Mouse (Mus musculus) spleen, adult 18-20 months (tissue): ENCODE data around the gene Sult5a1.
A peak's percentile ranks its signal among the peaks of the same experiment; 100 is the strongest.

ENCODE experiments used
- DNase-seq, 2 experiments: peaks; one replicate each; pipeline ENCODE4 v3.0.0; 2022; ENCODE audit warnings: mixed read lengths in 2 of 2

The Sult5a1 gene

DNA sequence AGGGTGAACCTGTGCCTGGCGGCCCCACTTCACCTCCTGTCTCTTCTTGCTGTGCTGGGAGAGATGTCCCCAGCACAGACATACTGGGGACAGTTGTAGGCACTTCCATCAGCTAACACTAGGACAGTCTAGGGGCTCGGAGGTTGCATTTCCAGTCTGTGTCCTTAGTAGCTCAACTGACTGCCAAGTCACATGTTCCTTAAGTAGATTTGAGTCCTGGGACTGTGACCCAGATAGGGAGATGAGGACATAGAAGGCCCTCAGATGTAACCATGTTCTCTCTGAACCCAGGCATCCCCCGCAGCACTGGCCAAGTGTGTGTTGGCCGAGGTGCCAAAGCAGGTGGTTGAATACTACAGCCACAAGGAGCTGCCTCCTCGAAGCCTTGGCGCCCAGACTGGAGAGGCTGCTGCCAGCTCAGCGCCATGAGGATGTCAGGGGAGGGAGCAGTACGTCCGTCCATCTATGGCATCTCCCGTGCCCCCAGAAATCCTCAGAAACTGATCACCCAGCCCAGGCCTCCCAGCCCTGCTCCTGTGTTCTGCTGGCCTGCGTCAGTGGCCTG lies 23.9 kb downstream of the Sult5a1 start:
- no peak for DNase-seq

DNA sequence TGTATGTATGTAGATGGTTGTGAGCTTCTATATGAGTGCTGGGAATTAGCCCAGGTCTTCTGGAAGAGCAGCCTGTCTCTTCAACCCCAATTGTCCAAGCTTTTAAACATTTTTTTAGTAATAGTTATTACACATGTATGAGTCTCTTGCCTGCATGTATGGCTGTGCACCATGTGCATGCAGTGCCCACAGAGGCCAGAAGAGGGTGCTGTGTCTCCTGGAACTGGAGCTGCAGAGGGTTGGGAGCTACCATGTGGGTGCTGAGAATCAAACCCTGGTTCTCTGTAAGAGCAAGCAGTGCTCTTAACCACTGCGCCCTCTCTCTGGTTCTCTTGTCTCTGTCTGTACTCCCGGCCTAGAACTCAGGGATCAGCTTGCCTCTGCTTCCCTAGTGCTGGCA lies 25.2 kb downstream of the Sult5a1 start:
- DNase-seq, result no peak

DNA sequence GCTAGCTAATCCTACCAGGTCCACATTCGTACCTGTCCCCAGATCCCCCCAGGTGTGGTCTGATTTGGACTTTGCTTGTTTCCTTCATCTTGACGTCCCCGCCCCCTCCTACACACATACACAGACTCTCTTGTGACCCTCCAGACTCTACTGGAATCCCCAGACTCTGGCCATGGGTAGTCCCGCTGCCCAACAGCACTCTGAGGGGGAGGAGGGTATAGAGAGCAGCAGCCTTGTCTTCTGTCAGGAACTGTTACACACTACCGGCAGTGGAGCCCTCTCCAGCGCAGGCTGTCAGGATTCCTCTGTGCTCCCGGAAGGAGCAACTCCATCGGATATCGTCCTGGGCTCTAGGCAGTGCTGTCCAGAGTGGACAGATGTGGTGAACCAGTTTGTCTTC lies 27.1 kb downstream of the Sult5a1 start:
- no peak for DNase-seq

DNA sequence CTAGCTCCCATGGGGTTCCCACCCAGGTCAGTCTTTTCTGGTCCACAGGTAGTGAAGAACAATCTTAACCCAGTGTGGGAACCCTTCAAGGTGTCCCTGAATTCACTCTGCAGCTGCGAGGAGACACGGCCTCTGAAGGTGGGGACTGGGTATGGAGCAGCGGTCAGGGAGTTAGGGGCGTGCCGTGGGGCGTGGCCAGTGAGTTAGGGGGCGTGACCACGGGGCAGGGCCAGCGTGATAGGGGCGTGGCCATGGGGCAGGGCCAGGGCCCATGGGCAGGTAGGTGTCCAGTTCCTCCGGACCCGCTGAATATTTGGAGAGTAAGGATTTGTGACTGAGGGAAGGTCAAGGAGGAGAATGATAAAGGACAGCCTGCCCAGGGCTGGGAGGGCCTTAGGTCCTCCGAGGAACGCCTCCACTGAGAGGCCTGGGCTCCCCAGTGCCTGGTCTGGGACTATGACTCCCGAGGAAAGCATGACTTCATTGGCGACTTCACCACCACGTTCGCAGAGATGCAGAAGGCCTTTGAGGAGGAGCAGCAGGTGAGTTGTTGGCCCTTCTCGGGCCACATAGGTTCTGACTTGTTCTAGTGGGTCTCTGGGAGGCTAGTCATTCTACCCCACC lies 31.8 kb downstream of the Sult5a1 start:
- DNase-seq, result no peak

DNA sequence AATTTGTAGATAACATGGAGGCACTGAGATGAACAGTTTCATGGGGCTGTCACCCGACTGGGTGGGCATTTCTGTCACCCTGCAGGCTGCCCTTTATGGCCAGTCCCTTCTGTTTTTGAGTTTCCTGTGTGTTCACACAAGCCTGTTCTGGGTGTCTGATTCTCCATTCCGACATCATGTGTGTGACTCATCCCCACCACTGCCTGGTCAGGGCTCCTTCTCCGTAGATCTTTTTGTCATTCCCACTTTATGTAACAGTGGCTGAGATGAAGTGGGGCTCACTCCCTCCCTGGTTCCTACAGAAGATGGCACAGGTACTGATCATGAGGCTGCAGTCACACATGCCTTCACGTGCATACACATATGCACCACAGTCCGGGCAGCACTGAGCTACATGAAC lies 35.4 kb downstream of the Sult5a1 start:
- no peak for DNase-seq

DNA sequence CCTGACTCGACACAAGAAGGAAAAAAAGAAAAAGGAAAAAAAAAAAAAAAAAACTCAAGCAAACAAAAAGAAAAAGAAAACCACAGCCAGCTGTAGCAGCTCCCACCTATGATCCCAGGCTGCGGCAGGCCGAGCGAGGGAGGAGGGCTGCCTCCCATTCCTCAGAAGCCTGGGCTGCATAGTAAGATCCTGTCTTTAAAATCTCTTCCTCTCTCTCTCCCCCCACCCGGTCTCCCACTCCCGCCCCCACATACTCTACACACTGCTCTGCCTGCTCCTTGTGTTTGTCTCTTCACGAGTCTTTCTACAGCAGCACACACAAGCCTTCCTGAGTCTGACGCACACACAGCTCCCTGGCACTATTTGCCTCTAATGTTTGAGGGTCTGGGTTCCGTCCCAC lies 36.1 kb downstream of the Sult5a1 start:
- no peak for DNase-seq

DNA sequence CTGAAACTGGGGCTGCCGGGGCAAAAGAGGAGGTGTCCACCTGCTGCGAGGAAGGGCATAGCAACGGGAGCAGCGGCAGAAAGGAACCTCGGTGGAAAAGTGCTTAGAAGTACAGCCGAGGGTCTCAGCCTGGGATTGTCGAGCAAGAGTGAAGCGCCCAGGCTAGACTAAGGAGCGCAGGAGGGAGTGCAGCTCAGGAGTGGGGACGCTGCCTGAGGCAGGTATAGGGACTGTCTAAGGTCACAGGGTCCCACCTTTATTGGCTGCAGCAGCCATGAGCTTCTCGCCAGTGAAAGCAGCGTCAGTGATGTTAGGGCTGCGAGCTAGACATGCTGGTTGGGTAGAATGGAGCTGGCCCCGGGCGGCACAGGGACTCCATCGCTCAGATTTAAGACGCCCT lies 40.4 kb downstream of the Sult5a1 start:
- DNase-seq, result no peak

DNA sequence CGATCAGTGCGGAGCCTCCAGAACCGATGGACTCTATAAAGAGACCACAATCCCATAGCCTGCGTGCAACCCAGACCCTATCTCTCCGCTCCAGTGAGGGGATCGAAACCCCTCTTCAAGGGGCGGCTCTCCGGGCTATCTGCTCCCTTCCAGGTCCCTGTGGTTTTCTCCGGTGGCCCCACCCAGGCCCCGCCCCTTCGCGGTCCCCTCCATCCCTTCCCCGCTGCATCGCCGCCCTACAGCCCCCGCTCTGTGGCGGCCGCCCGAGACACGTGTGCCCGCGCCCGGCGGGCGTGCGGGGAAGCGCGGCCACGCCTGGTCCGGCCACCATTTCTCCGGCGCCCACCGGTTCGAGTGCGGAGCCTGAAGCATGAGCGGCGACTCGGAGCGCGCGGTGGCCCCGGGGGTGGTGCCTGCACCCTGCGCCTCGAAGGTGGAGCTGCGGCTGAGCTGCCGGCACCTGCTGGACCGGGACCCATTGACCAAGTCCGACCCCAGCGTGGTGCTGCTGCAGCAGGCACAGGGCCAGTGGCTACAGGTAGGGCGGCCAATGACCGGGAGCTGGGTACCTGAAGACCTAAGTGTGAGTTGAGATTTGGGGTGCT lies 40.9 kb downstream of the Sult5a1 start, which contains the start of gene Cpne7:
Gene Cpne7 (plus strand): TSS at position 248 of the 605 bp plus-strand sequence.
- DNase-seq, result peak in 1 of 2 experiments; percentile 15

DNA sequence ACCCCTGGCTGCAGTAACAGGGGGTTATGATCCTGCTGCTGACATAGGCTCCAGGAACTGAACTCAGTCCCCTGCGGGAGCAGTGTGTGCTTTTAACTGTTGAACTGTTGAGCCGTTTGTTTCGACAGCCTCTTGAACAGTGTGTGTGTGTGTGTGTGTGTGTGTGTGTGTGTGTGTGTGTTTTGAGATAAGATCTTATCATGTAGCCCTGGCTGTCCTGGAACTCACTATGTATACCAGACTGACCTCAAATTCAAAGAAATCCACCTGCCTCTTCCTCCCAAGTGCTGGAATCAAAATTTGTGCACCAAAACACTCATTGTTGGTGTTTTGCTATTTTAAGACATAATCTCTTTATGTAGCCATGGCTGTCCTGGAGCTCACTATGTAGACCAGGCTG lies 43.5 kb downstream of the Sult5a1 start:
- no peak for DNase-seq

DNA sequence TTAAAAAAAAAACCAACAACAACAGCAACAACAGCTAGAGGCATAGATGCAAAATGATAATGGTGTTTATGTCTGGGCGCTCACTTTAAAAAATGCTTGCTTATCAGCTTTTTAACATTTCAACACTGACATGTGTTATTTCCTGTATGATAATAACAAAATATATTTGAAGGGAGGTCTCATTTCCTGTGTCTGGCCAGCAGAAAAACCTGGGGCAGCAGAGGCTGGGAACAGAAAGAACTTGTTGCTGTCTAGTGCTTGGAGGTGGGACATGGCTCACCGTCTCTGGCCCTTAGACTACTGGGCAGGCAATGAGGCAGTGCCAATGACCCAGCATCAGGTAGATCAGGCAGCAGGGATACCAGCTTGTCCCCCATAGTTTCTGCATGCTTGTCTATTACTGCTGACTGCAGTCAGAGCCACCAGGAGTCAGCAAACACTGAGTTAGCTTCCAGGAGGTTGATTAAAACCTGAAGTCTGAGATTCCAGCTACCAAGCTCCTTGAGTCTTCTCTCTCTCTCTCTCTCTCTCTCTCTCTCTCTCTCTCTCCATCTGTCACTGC lies 44.1 kb downstream of the Sult5a1 start:
- DNase-seq, result no peak

DNA sequence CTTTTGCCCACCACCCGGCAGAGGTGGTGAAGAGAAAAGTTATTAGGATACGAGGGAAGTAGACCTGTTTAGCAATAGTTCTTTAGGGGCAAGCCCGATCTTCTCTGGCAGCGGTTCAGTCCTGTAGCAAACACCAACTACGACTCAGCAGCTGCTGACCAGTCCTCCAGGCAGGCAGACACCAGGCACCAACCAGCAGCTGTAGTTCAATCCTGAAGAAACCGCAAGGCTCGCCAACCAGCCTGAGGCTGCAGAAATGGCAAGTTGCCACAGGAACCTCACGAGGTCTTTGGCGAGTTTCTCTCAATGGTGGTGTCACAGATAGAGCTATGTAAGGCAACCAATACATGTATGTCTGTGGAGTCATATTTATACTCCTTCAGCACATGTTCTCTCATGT lies 45.2 kb downstream of the Sult5a1 start:
- DNase-seq, result no peak

DNA sequence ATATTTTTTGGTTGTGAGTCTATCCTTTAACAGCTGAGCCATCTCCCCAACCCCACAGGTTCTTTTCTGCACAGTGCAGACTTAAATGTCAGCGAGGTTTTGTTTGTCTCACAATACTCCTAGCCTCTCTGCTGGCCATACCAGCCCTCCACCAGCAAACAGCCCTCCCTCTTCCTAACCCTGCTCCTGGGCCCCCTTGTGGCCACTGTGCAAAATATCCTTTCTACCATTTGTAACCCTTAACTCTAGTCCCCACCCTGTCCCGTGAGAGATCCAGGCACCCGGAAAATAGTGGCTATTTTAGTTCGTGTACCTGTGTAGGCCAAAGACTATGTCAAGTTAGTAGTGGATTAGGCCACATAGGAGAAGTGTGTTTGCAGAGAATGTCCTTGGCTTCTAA lies 47.5 kb downstream of the Sult5a1 start:
- DNase-seq, result peak in 1 of 2 experiments; percentile 59

DNA sequence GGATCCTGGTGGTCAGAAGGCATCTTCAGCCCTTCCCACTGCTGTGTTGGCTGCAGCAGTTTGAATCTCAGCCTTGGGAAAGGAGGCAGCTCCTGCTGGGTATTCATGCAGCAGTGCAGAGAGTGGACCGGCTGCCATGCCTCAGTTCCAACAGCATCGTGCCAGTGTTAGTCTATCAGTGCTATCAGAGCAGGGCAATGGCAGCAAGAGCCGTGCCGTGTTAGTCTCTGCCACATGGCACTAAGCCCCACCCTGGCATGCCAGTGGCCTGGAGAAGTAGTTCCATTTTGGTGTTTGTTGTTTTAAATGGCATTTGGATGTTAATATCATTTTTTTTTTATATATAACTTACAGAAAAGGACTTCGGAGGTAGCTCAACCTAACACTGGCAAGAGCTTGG lies 49.2 kb downstream of the Sult5a1 start:
- DNase-seq, result no peak

DNA sequence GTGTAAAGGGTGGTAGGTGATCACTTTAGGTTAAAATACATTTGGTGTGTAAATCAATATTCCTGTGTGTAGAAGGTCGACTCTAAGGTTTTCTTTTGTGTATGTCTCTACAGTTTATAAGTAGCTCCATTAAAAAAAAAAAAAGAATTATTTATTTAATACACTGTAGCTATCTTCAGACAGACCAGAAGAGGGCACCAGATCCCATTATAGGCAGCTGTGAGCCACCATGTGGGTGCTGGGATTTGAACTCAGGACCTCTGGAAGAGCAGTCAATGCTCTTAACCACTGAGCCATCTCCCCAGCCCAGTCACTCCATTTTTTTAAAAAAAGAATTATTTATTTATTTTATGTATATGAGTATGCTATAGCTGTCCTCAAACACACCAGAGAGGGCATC lies 50.1 kb downstream of the Sult5a1 start:
- no peak for DNase-seq

DNA sequence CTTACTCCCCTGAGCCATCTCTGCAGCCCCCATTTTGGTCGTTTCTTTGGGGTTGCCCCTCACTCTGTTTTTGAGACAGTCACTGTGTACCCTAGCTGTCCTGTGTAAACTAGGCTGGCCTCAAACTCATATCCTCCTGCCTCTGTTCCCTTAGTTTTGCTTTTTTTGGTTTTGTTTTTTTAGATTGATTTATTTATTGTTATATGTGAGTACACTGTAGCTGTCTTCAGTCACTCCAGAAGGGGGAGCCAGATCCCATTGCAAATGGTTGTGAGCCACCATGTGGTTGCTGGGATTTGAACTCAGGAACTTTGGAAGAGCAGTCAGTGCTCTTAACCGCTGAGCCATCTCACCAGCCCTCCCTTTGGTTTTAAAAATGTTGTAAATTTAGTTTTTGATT lies 51.6 kb downstream of the Sult5a1 start:
- DNase-seq, result no peak

DNA sequence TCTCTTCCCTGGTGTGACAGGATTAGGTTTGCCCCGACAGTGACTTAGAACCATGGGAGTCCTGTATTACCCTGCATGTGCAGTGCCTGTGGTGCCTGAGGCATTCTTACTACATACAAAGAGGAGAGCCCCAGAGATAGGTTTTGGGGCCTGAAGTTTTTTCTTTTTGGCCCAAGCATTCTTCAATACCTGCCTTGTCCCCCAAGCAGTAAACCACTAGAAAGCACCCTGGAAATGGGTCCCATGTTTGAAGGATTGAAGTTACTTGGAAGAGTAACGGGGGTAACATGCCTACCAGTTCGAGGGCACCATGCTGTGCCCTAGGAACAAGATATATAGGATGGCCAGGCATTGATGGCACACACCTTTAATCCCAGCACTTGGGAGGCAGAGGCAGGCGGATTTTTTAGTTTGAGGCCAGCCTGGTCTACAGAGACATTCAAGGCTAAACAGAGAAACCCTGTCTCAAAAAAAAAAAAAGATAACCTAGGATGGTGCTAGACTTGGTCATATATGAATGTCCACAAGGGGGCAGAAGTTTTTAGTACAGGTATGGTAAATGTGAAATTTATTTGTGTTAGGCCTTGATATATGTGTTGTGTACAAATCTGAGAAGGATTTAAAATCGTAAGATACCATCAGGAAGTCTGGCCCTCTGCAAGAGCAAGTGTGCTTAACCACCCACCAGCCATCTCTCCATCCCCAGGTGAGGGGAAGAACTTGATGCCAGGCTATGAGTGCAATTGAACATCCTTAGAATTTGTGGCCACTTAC lies 52.4 kb downstream of the Sult5a1 start:
- no peak for DNase-seq

DNA sequence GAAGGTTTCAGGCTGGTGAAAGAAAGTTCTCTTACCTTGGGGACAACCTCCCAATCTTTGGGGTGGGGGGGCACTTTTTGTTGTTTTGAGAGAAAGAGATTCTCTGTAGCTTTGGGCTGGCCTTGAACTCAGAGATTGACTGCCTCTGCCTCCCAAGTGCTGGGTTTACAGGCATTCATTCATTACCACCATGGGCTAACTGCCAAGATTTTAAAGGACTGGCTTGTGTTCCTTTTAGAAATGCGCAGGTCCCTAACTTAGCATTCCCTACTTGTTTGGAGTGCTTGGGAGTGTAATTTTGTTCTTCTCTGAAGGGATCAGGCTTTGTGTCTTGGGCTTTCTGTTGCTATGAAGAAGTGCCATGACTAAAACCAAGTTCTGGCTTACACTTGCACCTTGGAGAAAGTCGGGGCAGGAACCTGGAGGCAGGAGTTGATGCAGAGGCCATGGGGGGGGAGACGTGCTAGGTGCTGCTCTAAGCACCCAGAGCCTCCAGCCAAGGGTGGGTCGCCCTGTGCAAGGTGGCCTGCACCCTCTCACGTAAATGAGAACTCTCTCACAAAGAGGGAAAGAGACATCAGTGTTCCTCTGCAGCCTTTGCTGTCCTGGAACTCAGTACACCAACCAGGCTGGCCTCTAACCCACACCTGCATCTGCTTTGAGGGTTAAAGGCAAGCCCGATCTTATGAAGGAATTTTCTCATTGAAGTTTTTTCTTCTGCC lies 53.9 kb downstream of the Sult5a1 start:
- no peak for DNase-seq

DNA sequence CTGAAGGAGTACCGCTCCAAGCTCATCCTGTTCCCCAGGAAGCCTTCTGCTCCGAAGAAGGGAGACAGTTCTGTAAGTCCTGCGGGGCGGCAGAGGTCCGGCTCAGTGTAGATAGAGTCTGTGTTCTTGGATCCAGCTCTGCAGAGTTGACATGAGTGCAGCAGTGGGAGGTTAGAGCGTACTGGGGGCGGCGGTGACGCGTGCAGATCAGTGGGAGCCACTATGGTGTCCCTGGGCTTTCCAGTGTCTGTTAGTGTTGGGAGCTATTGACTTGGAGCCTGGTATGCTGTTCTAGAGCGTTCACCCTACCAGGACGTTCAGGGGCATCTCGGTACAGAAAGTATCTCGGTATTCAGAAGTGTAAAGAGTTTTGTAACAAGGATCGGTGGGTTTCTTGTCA lies 54.8 kb downstream of the Sult5a1 start:
- DNase-seq, result no peak

DNA sequence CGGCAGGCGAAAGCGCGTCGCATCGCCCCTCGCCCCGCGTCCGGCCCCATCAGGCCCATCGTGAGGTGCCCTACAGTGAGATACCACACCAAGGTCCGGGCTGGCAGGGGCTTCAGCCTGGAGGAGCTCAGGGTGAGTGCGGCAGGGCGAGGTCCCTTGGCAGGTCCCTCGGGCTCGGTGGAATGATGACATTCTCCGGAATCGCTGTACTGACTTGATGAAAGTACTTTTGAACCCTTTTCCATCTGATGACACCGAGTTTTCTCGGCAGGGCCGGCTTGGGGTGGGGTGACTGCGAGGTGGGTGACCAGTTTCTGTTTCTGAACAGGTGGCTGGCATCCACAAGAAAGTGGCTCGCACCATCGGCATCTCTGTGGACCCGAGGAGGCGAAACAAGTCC lies 55.3 kb downstream of the Sult5a1 start:
- peak in 1 of 2 experiments; percentile 11 for DNase-seq

DNA sequence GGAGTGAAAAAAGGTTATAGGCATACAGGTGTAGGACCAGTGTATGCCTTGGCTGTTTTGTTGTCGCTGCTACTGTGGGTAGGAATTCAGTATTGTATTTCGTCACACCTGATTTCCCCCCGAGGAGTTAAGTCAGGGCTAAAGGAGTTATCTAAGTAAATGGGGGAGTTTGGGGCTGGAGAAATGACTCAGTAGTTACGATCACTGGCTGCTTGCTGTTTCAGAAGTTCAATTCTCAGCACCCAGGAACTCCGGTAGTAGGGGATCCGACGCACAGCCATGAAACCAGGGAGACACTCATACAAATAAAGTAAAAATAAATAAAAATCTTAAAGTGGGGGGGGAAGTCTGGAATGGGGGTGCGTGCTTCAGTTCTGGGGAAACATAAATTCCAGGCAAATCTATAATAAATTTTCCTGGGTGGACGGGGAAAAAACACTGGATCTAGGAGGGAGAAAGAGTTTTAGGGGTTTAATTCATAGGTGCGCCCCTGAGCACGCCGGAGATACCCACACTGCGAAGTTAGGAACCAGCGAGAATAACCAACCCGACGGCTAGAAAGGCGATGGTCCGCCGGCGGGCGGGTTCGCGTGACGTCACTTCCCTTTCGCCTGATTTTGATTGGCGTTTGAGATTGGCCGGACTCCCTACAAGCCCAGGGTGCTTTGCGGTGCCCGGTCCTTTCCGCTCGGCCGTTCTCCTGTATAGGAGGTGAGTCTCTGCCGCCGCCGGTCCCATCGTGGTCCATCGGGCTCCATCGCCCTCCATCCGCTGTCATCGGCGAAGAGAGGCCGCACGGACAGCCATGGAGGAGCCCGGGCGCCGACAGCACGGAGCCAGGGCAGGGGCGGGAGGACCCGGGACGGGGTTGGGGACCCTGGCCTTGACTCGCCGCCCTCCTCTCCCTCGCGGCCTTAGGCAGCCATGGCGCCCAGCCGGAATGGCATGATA lies 56.1 kb downstream of the Sult5a1 start, which contains the start of gene Rpl13:
Gene Rpl13 (plus strand): TSS at position 616 of the 951 bp plus-strand sequence.
- DNase-seq, result peak; percentile 92 to 93

DNA sequence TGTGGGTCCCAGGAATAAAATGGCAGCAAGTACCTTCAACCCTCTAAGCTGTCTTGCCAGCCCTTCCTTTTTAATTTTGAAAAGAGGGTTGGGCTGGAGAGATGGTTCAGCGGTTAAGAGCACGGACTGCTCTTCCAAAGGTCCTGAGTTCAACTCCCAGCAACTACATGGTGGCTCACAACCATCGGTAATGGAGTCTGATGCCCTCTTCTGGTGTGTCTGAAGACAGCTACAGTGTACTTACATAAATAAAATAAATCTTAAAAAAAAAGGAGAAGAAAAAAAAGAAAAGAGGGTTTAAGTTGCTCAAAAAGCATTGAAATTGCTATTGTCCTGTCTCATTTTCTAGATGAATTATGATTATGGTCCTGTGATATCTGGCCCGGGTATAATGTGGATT lies 56.9 kb downstream of the Sult5a1 start:
- no peak for DNase-seq

DNA sequence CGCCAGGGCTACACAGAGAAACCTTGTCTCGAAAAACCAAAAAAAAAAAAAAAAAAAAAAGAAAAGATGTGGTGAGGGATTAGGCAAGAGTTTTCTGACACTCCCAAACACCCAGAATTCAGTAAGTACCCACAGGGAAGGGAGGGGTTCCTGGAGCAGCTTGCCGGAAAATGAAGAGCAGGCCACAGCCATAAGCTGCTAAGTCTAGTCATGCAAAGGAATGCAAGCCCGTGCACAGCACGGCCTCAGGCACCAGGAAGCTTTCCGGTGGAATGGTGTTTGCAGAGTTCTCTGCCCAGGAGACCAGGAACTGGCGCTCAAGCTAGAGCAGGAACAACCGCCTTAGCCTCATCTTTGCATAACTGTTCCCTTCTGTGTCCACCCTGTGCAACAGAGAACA lies 57.8 kb downstream of the Sult5a1 start:
- no peak for DNase-seq
